Comparison of ENCODE assay signal across 23 mouse cellular contexts in genomic region chr9:91151893-91152292, GRCm38 (mm10).
"Had no signal": no experiment of that assay in that cellular context is flagged by ENCODE, and none has a peak within 500 bp of the region (broad histone marks: within the 10 kb centered on the region; RNA-seq: fewer than 3 reads in every experiment).

No protein-coding gene starts in this region.

- DNase-seq: kidney, postnatal 25 days; layer of hippocampus, adult 9-11 months; liver; liver, postnatal 0 days; lung, embryonic 14.5 days; right cerebral cortex, adult 18-20 months; right cerebral cortex, postnatal 14 days; right cerebral cortex, postnatal 4 days; thymus, adult 2 months; thymus, postnatal 14 days; thymus, postnatal 4 days had no signal

- ATAC-seq: liver, postnatal 0 days; lung, postnatal 0 days; midbrain, embryonic 15.5 days had no signal

- H3K36me3 ChIP-seq: limb, embryonic 10.5 days; limb, embryonic 13.5 days; midbrain, embryonic 12.5 days; midbrain, embryonic 15.5 days; neural tube, embryonic 12.5 days; neural tube, embryonic 15.5 days had no signal

- H3K9ac ChIP-seq: limb, embryonic 13.5 days; liver, embryonic 14.5 days; liver, postnatal 0 days; lung, embryonic 14.5 days; midbrain, embryonic 12.5 days; midbrain, embryonic 15.5 days; neural tube, embryonic 12.5 days; neural tube, embryonic 15.5 days had no signal

- H3K9me3 ChIP-seq: limb, embryonic 10.5 days; limb, embryonic 13.5 days; midbrain, embryonic 12.5 days; midbrain, embryonic 15.5 days; neural tube, embryonic 12.5 days; neural tube, embryonic 15.5 days had no signal

- H3K27ac ChIP-seq: kidney, postnatal 0 days; layer of hippocampus, adult 2 months; limb, embryonic 10.5 days; limb, embryonic 13.5 days; liver, embryonic 14.5 days; macrophage; midbrain, embryonic 12.5 days; midbrain, embryonic 15.5 days; neural tube, embryonic 12.5 days; neural tube, embryonic 15.5 days; stomach, postnatal 0 days had no signal

- H3K27me3 ChIP-seq: limb, embryonic 13.5 days; midbrain, embryonic 12.5 days; midbrain, embryonic 15.5 days; neural tube, embryonic 12.5 days; neural tube, embryonic 15.5 days had no signal

- H3K4me2 ChIP-seq: limb, embryonic 13.5 days; lung, embryonic 14.5 days; midbrain, embryonic 12.5 days; midbrain, embryonic 15.5 days; neural tube, embryonic 12.5 days; neural tube, embryonic 15.5 days had no signal

- H3K4me1 ChIP-seq: limb, embryonic 10.5 days; limb, embryonic 13.5 days; midbrain, embryonic 12.5 days; midbrain, embryonic 15.5 days; neural tube, embryonic 12.5 days; neural tube, embryonic 15.5 days had no signal

- H3K4me3 ChIP-seq: layer of hippocampus, adult 2 months; limb, embryonic 10.5 days; limb, embryonic 13.5 days; midbrain, embryonic 12.5 days; midbrain, embryonic 15.5 days; neural tube, embryonic 12.5 days; neural tube, embryonic 15.5 days had no signal
